Mouse (Mus musculus) frontal cortex, postnatal 25 days (tissue): ENCODE results near the gene Atp6v1g1.

Experiments used
- DNase-seq, 2 experiments: peaks; one replicate each; pipeline ENCODE4 v3.0.0; 2022; ENCODE audit warnings: low spot score in 2 of 2

Atp6v1g1 gene

GRCm38 (mm10) chr4:63580078-63580477 is 35.5 kb downstream of the Atp6v1g1 start:
- no peak for DNase-seq

- DNase-seq = no peak
Observed at GRCm38 (mm10) chr4:63582580-63582979, 38.0 kb downstream of the Atp6v1g1 start.

DNA sequence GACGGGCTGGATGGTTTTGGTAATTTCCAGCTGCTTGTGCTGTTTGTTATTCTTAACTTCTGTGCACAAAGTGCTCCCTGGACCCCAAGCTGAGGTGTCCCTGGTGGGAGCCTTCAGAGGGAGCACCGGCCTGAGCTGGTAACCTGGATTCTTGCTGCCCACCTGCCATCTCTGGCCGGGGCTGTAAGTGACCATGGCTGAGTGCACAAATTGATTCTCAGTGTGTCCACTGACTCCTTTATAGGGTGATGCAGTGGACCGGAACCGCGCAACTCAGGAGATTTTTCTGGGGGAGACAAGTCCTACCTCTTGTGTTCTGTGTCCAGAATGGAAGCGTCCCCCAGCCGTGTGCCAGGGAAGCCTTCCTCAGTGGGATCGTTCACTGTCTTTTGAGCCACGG is 40.6 kb downstream of the Atp6v1g1 start:
- DNase-seq = no peak

DNA sequence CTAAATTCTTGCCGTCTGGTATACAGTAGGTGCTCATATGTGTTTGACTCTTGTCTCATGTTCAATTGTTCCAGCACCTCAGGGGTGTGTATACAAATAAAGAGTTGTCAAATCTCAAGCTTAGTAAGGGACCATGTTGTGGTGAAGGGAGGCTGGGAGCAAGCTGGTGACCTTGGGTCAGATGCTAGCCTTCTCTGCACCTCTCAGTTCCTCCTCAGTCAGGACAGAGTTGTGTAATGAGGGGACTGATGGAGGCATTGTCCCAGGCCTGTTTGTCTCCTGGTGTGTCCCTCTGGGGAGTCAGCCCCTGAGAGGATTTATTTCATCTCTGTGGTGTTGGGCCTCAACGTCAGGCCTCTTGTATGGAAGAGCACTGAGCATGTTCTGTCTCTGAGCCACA is 41.7 kb downstream of the Atp6v1g1 start:
- DNase-seq = no peak

DNA sequence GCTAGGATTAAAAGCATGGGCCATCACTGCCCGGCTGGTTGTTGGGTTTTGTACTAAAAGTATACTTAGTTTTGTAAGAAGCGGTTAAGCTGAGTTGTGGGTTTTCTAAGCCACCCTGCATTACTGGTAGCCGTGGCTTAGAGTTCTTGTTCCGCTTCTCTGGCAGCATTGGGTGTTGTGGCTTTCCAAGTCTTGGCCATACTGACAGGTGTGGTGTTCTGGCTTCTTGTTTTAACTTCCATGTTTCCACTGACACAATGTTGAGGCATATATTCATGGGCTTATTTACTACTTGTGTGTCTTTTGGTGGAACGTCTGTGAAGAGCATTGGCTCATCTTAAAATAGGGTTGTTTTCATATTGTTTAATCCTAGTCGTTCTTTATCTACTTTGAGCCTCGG is 45.4 kb downstream of the Atp6v1g1 start:
- DNase-seq = no peak

GRCm38 (mm10) chr4:63590538-63590937 is 46.0 kb downstream of the Atp6v1g1 start:
- no peak for DNase-seq

DNA sequence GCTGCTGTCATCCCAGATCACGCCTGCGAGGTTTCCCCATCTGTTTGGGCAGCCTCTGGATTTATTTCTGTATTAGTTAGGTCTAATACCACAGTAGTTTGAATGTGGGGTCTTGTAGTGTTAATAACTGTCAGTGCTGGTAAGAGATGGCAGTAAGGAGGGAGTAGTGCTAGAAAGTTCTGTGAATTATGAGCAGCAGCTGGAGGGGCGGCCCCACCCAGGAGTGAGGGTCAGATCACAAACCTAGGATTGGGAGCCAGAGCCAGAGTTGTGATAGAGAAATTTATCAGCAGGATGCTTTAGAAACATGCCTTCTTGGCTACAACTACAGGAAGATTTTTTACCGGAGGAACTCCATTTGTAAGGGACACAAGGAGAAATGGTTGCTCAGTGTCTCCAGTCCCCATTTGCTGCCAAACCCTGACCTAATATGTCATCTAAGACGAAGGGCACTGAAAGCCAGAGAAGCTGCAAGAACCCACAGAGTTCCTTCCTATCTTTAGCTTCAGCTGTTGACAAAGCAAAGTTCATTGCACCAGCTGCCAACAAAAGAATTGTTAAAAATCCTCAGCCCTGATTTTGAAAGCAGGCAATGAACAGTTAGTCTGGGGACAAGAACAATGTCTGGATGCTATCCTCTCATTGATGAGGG is 50.0 kb downstream of the Atp6v1g1 start:
- DNase-seq = no peak

GRCm38 (mm10) chr4:63595259-63595658 is 50.7 kb downstream of the Atp6v1g1 start:
- DNase-seq = no peak

DNA sequence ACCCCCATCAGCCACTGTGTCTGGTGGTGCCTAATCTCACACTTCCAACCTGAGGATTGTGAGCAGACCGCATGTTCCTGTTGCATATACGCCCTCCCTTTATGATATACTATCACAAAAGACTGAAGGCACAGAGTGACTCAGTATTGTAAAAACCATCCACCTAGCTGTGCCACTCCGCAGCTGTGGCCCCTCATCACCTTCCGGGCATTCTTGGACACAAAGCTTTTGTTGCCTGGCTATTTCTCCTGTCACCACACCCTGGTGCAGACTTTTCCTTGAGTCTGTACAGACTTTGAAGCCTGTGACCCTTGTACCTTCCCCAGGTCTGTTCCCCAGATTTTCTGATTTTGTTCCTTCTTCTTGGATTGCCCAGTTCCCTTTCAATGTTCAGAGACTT is 51.4 kb downstream of the Atp6v1g1 start:
- DNase-seq = no peak
